Mouse (Mus musculus): ENCODE measurements around the gene Lrrc8d. TPM values are rescaled to one million over a fixed set of nuclear protein-coding genes. Genes with fewer than 3 reads are reported as not detected.
"Not testable (repeated sequence)": the region's sequence is repeated elsewhere in the genome, so short reads cannot be mapped to it uniquely, and the experiment has no call there.

Lrrc8d gene
- polyA plus RNA-seq, 1 experiment from 2014 or later: 34.6 TPM

DNA sequence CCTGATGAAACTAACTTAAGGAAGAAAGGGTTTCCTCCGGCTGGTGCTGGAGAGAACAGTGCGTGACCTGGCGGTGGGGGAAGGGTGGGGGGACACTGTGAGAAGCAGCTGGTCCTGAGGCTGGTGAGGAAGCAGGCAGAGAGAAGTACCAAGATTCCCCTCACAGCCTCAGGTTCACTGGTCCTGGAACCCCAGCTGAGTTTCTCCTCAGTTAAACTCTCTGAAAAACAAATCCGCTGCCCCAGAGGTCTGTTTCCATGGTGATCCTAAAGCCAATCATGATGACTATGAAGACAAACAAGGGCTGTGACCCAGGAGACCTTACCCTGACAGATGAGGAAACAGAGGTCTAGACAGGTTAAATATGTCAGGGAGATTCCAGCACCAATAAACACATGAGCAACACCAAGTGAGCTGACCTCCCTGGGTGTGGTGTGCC, 15.8 kb upstream of the Lrrc8d start:
- Histone ChIP-seq H3K4me3 (replicated peaks; ENCODE audit: low read depth, low read length) (no peak overlapping the region), H3K27me3 (ENCODE audit: insufficient read depth, low read length) (no peaks in the 10 kb centered on the region), H3K9me3 (replicated peaks; ENCODE audit: low read length) (no peaks in the 10 kb centered on the region), H3K36me3 (ENCODE audit: insufficient read depth, low read length) (no peaks in the 10 kb centered on the region), H3K4me1 (replicated peaks; ENCODE audit: insufficient read depth, low read length) (no peaks in the 10 kb centered on the region), H3K27ac (no peak overlapping the region), H3K9ac (ENCODE audit: low read depth, low read length) (no peak overlapping the region), H3K4me2 (ENCODE audit: low read length) (no peak overlapping the region)
- no peak for DNase-seq (ENCODE audit: low spot score)
- ATAC-seq (replicated peaks; ENCODE audit: low FRiP score, low read depth): no peak
- WGBS: 42% methylated on average over 4 of the region's 4 CpGs
- TF ChIP-seq CTCF (IDR thresholded peaks at IDR 0.05; ENCODE audit: low read depth): no peak

DNA sequence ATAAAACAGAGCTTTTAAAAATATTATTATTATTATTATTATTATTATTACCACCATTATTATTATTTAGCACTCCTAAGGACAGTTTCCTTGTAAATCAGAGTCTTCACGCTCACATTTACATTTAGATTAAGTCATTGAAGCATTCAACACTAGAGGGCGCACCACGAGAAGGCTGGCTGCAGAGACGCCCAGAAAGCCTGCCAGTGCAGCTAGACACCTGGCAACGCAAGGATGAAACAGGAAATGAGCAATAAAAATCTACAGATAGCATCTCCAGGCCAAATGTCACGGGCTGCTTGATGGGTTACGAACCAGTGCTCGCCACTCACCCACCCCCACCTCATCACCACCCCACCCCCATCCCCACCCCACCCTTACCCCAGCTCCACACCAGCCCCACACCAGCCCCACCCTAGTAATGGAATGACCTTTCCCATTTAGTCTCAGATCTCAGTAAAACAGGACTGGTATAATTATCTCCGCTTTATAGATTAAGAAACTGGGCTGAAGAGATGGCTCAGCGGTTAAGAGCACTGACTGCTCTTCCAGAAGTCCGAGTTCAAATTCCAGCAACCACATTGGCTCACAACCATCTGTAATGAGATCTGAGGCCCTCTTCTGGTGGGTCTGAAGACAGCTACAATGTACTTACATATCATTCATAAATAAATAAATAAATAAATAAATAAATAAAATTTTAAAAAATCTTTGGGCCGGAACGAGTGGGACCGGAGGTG, 14.7 kb upstream of the Lrrc8d start:
- DNase-seq (ENCODE audit: low spot score) (peak; percentile 93), ATAC-seq (replicated peaks; ENCODE audit: low FRiP score, low read depth) (peak; percentile 71)
- 23% methylated on average over 14 of the region's 14 CpGs for WGBS
- Histone ChIP-seq H3K27me3 (ENCODE audit: insufficient read depth, low read length) (no peaks in the 10 kb centered on the region), H3K36me3 (ENCODE audit: insufficient read depth, low read length) (no peaks in the 10 kb centered on the region), H3K4me3 (replicated peaks; ENCODE audit: low read depth, low read length) (no peak overlapping the region), H3K4me2 (ENCODE audit: low read length) (no peak overlapping the region), H3K27ac (no peak overlapping the region), H3K4me1 (replicated peaks; ENCODE audit: insufficient read depth, low read length) (no peaks in the 10 kb centered on the region), H3K9ac (ENCODE audit: low read depth, low read length) (no peak overlapping the region), H3K9me3 (replicated peaks; ENCODE audit: low read length) (no peaks in the 10 kb centered on the region)
- TF ChIP-seq CTCF (IDR thresholded peaks at IDR 0.05; ENCODE audit: low read depth): peak; percentile 85

DNA sequence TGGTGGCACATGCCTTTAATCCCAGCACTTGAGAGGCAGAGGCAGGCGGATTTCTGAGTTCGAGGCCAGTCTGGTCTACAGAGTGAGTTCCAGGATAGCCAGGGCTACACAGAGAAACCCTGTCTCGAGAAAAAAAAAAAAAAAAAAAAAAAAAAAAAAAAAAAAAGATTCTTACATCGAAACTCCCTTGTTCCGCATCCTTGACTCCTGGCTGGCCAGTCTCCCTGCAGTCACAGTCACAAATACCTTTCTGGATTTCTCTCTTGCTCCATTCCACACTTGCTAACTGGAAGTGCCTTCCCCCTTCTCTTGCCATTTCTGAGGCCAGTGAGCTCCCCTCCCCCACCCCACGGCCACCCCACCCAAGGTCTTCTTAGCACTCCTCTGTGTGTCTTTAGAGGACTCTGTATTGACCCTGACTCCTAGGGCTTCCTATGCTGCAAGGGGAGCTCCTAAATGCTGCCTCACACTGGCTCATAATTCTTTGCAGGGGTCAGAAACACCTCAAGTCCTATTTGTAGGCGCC, 13.9 kb upstream of the Lrrc8d start:
- H3K27ac ChIP-seq; H3K36me3 ChIP-seq (ENCODE audit: insufficient read depth, low read length); H3K9ac ChIP-seq (ENCODE audit: low read depth, low read length); H3K4me1 ChIP-seq (replicated peaks; ENCODE audit: insufficient read depth, low read length); H3K4me2 ChIP-seq (ENCODE audit: low read length); H3K27me3 ChIP-seq (ENCODE audit: insufficient read depth, low read length); DNase-seq (ENCODE audit: low spot score); ATAC-seq (replicated peaks; ENCODE audit: low FRiP score, low read depth); H3K9me3 ChIP-seq (replicated peaks; ENCODE audit: low read length); H3K4me3 ChIP-seq (replicated peaks; ENCODE audit: low read depth, low read length): not testable (repeated sequence)
- 44% methylated on average over 5 of the region's 7 CpGs for WGBS

DNA sequence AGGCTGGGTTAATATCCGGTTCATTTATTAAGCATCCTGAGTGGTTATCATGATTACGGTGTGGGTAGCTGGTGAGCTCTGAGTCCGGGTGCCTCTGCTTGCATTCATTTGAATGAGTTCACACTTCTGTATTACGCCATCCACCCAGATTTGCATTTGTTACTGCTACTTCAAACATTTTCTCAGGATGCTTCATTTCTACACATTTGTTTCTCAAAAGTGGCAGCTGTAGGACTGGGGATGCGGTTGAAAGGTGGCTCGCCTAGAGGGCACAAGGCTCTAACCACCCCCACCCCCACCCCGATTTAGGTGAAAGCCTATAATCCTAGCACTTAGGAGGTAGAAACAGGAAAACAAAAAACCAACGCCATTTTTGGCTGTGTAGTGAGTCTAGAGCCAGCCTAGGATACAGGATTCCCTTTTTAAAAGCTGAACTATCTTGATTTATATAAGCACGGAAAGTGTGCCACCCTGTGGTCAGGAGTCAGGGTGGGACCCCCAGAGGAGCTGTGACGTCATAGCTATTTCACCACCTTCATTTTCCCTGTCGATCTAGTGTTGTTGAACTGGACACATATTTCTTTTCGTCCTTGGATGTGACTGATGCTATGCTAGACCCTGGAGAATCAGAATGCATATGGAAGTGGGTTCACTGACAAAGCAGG, 13.3 kb upstream of the Lrrc8d start:
- no peaks in the 10 kb centered on the region for H3K36me3 ChIP-seq (ENCODE audit: insufficient read depth, low read length)
- no peak for DNase-seq (ENCODE audit: low spot score)
- peak; percentile 47 for TF ChIP-seq CTCF (IDR thresholded peaks at IDR 0.05; ENCODE audit: low read depth)
- H3K9ac ChIP-seq (ENCODE audit: low read depth, low read length): no peak overlapping the region
- ATAC-seq (replicated peaks; ENCODE audit: low FRiP score, low read depth): no peak
- H3K4me2 ChIP-seq (ENCODE audit: low read length): no peak overlapping the region
- no peaks in the 10 kb centered on the region for H3K4me1 ChIP-seq (replicated peaks; ENCODE audit: insufficient read depth, low read length)
- no peak overlapping the region for H3K4me3 ChIP-seq (replicated peaks; ENCODE audit: low read depth, low read length)
- H3K9me3 ChIP-seq (replicated peaks; ENCODE audit: low read length): no peaks in the 10 kb centered on the region
- WGBS: 57% methylated on average over 12 of the region's 12 CpGs
- no peaks in the 10 kb centered on the region for H3K27me3 ChIP-seq (ENCODE audit: insufficient read depth, low read length)
- no peak overlapping the region for H3K27ac ChIP-seq

DNA sequence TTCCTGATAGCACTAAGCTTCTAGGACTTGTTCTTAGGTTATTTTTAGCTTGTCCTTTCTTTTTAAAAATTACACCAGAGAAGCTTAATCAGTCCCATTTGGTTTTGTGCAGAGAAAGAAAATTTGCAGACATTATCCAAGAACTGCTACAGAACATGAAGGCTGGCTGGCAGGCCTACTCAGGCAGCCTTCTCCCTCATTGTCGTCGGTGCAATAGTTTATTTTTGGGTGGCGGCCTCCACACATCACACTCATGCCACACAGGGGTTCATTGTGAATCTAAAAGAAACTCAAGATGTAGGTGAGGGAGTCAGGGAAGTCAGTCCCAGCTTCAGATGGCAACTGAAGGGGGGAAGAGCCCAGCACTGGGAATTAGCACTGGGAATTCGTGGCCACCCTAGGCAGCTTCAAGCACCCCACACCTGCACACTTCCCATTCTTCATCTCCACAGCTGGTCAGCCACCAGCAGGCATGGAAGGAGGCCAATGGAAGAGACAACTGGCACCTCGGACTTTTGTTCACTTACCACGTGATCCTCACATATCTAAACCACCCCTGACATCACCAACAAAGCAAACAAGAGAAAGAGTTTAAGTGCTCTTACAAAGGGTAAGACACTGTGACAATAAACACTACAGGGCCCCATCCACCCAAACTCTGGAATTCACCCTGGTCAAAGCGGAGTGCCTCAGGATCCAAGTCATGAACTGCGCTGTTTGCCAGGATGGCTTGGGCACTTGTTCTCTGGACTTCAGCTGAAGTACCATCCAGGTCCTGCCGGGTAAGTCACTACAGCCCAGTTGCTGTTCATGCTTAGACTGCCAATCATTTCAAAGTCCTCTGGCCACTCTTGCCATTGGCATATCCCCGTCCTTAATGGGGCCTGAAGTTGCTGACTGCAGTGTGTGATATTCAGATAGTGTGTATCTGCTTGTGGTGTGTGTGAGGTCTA, 9.0 kb upstream of the Lrrc8d start:
- no peaks in the 10 kb centered on the region for H3K27me3 ChIP-seq (ENCODE audit: insufficient read depth, low read length)
- no peaks in the 10 kb centered on the region for H3K36me3 ChIP-seq (ENCODE audit: insufficient read depth, low read length)
- no peaks in the 10 kb centered on the region for H3K9me3 ChIP-seq (replicated peaks; ENCODE audit: low read length)
- no peak for TF ChIP-seq CTCF (IDR thresholded peaks at IDR 0.05; ENCODE audit: low read depth)
- WGBS: 84% methylated on average over 10 of the region's 10 CpGs
- no peaks in the 10 kb centered on the region for H3K4me1 ChIP-seq (replicated peaks; ENCODE audit: insufficient read depth, low read length)
- ATAC-seq (replicated peaks; ENCODE audit: low FRiP score, low read depth) (no peak), DNase-seq (ENCODE audit: low spot score) (no peak)
- no peak overlapping the region for H3K27ac ChIP-seq
- H3K4me2 ChIP-seq (ENCODE audit: low read length): no peak overlapping the region
- no peak overlapping the region for H3K4me3 ChIP-seq (replicated peaks; ENCODE audit: low read depth, low read length)
- H3K9ac ChIP-seq (ENCODE audit: low read depth, low read length): no peak overlapping the region

DNA sequence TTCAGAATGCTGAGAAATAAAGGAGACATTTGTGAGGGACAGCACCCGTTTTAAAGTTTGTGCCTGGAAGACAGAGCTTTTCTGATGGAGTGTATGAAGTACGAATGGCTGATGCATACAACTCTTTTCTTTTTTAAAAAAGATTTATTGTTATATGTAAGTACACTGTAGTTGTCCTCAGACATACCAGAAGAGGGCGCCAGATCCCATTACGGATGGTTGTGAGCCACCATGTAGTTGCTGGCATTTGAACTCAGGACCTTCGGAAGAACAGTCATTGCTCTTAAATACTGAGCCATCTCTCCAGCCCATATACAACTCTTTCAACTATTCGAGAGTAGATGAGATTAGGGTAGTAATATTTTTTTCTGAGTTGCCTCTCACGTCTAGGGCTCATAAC, 8.1 kb upstream of the Lrrc8d start:
- H3K27me3 ChIP-seq (ENCODE audit: insufficient read depth, low read length): no peaks in the 10 kb centered on the region
- H3K4me2 ChIP-seq (ENCODE audit: low read length): no peak overlapping the region
- H3K27ac ChIP-seq: no peak overlapping the region
- no peak for ATAC-seq (replicated peaks; ENCODE audit: low FRiP score, low read depth)
- no peak overlapping the region for H3K4me3 ChIP-seq (replicated peaks; ENCODE audit: low read depth, low read length)
- no peaks in the 10 kb centered on the region for H3K9me3 ChIP-seq (replicated peaks; ENCODE audit: low read length)
- TF ChIP-seq CTCF (IDR thresholded peaks at IDR 0.05; ENCODE audit: low read depth): peak; percentile 67
- WGBS: 84% methylated on average over 7 of the region's 7 CpGs
- no peaks in the 10 kb centered on the region for H3K4me1 ChIP-seq (replicated peaks; ENCODE audit: insufficient read depth, low read length)
- H3K9ac ChIP-seq (ENCODE audit: low read depth, low read length): no peak overlapping the region
- DNase-seq (ENCODE audit: low spot score): no peak
- no peaks in the 10 kb centered on the region for H3K36me3 ChIP-seq (ENCODE audit: insufficient read depth, low read length)
